Mouse (Mus musculus) kidney, adult 11 months (tissue): ENCODE results near the gene Gpr39.
A peak's percentile ranks its signal among the peaks of the same experiment; 100 is the strongest.
"Not testable (repeated sequence)": the region's sequence is repeated elsewhere in the genome, so short reads cannot be mapped to it uniquely, and the experiment has no call there.

Source experiments
- DNase-seq: peaks from one replicate; pipeline ENCODE4 v3.0.0; 2022

The Gpr39 gene

GRCm38 (mm10) chr1:125676790-125677273 lies at the start of gene Gpr39:
Gene Gpr39, plus strand, starts transcription at chr1:125676995.
- DNase-seq = peak; percentile 88

GRCm38 (mm10) chr1:125639501-125640253 lies 37.1 kb upstream of the Gpr39 start:
- no peak for DNase-seq

GRCm38 (mm10) chr1:125643643-125644042 lies 33.2 kb upstream of the Gpr39 start:
- DNase-seq = no peak

- DNase-seq = not testable (repeated sequence)
These were observed 30.0 kb upstream of the Gpr39 start for GRCm38 (mm10) chr1:125646816-125647215.

- no peak for DNase-seq
These were observed 28.8 kb upstream of the Gpr39 start for GRCm38 (mm10) chr1:125648011-125648410.

GRCm38 (mm10) chr1:125649056-125649455 lies 27.7 kb upstream of the Gpr39 start:
- no peak for DNase-seq

GRCm38 (mm10) chr1:125652836-125653594 lies 23.8 kb upstream of the Gpr39 start:
- DNase-seq = no peak

GRCm38 (mm10) chr1:125657416-125657815 lies 19.4 kb upstream of the Gpr39 start:
- no peak for DNase-seq

- DNase-seq = no peak
These were observed 16.6 kb upstream of the Gpr39 start for GRCm38 (mm10) chr1:125660151-125660550.

- DNase-seq = no peak
These were observed 15.9 kb upstream of the Gpr39 start for GRCm38 (mm10) chr1:125660901-125661300.

GRCm38 (mm10) chr1:125662058-125662457 lies 14.7 kb upstream of the Gpr39 start:
- DNase-seq = no peak

GRCm38 (mm10) chr1:125662660-125663059 lies 14.1 kb upstream of the Gpr39 start:
- DNase-seq = no peak

GRCm38 (mm10) chr1:125663104-125663503 lies 13.7 kb upstream of the Gpr39 start:
- peak; percentile 18 for DNase-seq

- no peak for DNase-seq
These were observed 11.6 kb upstream of the Gpr39 start for GRCm38 (mm10) chr1:125665127-125665637.

- no peak for DNase-seq
These were observed 7.8 kb upstream of the Gpr39 start for GRCm38 (mm10) chr1:125669035-125669434.

GRCm38 (mm10) chr1:125675186-125675585 lies 1.6 kb upstream of the Gpr39 start:
- no peak for DNase-seq

- no peak for DNase-seq
These were observed 491 bp downstream of the Gpr39 start for GRCm38 (mm10) chr1:125677286-125677685.

- no peak for DNase-seq
These were observed 2.8 kb downstream of the Gpr39 start for GRCm38 (mm10) chr1:125679522-125680077.

- DNase-seq = no peak
These were observed 7.6 kb downstream of the Gpr39 start for GRCm38 (mm10) chr1:125684423-125684822.

- DNase-seq = no peak
These were observed 8.5 kb downstream of the Gpr39 start for GRCm38 (mm10) chr1:125685304-125685703.

- DNase-seq = peak; percentile 43
These were observed 11.1 kb downstream of the Gpr39 start for GRCm38 (mm10) chr1:125687701-125688420.

GRCm38 (mm10) chr1:125693541-125693940 lies 16.7 kb downstream of the Gpr39 start:
- DNase-seq = no peak

- peak; percentile 23 for DNase-seq
These were observed 17.5 kb downstream of the Gpr39 start for GRCm38 (mm10) chr1:125694338-125694737.
